Mouse (Mus musculus) left cerebral cortex, adult 9 months (tissue): ENCODE results near the gene Usp17lc.
"Not testable (repeated sequence)": the region's sequence is repeated elsewhere in the genome, so short reads cannot be mapped to it uniquely, and the experiment has no call there.

Experiments
- DNase-seq, 2 experiments: peaks; one replicate each; pipeline ENCODE4 v3.0.0; 2022; ENCODE audit warnings: low spot score in 2 of 2

Gene Usp17lc

DNA sequence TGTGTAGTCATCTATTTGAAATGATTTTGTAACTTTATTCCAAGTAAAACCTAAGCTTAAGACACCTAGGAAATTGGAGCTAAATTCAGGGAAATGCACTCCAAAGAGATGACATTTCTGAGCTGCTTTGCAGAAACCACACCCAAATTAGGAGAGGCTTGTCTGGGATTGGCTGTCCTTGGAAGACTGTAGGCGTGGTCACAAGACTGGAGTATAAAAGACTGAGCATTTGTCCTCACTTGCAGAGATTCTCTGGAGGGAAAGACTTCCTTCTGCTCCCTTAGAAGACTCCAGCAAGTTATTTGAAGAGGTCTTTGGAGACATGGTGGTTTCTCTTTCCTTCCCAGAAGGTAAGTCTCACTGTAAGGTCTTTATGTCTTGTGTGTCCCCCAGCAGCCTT lies at the start of gene Usp17lc:
TSS of gene Usp17lc (plus strand) at position 301 of the 400 bp plus-strand sequence.
- DNase-seq, result not testable (repeated sequence)

DNA sequence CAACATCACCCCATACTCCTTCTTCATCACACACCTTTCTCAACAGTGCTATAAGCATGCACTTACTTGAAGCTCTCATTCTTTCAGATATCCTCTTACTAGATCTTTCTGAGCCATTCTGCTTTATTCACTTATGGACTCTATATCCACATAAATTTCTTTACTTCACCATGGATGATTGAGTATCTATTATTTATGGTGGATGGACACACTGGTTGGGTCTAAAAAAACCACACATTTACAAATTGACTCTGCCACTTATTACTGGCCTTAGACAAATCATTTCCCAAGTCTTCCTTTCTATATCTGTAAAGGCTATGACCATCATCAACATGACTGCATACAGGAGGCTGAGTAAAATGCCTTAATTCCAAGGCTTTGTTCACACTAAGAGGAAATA lies 28.8 kb upstream of the Usp17lc start, which contains the start of gene Olfr603:
TSS of gene Olfr603 (minus strand) at position 101 of the 400 bp plus-strand sequence.
- no peak for DNase-seq

DNA sequence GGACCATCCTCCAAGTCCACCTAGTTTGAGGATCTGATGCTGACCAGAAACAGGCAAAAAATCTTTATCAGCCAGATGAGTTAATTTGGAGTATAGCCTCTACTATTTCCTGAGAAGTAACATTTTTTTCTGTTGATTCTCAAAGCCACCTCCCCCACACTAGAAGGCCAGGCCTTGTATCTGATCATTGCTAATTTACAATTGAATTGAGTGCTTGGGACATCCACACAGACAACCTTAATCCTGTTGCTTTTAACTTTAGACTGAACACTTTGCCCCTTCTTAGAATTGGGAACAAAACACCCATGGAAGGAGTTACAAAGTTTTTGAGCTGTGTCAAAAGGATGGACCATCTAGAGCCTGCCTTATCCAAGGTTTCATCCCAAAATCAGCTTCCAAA lies 17.1 kb upstream of the Usp17lc start:
- DNase-seq, result no peak

DNA sequence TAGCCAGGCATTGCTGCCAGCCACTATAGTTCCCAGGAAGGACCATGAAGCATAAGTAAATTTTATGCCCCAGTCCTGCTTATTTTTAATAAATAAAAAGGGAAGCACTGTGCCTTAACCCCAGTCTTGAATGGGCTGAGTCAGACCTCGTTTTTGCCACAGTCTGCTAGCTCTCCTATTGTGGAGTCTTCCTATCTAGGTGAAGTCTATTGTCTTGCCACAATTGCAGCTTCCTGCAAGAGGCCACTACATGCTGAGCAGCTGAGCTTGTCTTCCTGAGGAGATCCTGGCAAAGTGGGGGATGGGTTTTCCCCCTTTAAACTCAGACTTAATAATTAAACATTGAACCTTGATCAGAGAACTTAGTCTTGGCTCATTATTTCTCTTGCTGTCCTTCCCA lies 15.9 kb upstream of the Usp17lc start:
- DNase-seq, result no peak

DNA sequence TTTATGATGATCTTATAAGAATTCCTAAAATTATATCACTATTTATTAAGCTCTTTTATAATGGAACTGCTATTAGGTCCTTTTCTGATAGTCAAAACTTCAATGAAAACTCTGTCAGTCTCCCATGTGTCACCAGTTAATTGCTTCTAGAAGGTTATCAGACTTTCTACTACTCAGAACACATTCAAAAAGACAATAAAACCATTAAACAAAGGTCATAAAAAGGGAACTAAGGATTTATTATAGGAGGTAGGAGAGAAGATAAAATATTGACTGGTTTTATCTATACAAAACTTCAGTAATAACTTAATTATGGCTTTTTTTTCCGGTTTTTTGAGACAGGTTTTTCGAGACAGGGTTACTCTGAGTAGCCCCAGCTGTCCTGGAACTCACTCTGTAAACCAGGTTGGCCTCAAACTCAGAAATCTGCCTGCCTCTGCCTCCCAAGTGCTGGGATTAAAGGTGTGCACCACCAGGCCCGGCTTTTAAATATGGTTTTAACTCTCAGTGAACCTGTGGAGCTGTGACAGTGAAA lies 8.3 kb upstream of the Usp17lc start:
- DNase-seq, result not testable (repeated sequence)

DNA sequence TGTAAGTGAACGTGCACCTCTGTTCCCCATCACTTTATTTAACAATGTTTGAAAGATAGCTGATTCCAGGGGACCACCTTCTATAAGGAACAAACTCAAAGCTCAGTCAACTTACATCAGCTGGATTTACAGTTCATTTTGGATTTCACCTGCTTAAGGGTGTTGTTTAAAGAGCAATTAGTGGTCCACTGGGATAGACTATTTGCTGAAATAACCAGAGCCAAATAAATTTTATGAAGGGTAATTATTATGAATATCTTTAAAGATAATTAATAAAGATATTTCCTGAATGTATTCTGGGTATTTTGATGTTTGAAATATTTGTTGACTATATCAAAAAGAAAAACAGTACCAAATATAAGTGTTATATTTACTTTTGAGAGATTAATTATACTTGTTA lies 30.5 kb downstream of the Usp17lc start, which contains the start of gene Olfr605:
TSS of gene Olfr605 (minus strand) at position 101 of the 400 bp plus-strand sequence.
- DNase-seq, result no peak

DNA sequence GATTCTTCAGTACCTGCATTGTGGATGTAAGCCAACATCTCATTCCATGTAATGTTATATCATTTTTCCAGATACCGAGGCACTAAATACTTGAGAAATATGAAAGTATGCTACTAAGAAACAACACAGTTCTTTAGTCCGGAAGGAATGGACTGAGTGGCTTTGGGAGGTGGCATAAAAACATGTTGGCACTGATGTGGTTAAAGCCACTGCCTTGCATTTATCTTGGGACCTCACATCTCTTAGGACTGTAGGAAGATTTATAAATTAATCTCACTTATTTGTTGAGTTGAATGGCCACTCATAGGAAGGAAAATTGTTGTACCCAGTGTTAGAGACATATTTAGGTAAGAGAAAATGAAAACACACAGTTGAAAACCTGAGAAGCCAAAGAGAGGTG lies 33.9 kb downstream of the Usp17lc start, which contains the start of gene Olfr606:
TSS of gene Olfr606 (plus strand) at position 301 of the 400 bp plus-strand sequence.
- DNase-seq, result no peak

DNA sequence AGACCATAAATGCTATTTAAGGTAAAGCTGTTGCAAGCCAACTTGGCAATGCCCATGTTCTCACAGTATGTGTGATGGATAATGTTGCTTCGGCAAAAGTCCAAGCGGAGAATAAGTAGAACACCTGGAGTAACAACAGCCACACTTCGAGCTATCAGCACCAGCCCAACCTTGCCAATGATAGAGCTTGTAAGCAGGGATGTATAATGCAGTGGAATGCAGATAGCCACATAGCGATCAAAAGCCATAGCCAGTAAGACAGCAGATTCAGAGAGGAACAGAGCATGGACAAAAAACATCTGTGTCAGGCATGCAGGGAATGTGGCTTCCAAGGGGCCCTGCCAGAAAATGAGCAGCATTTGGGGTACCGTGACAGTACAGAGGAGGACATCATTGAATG lies 45.7 kb downstream of the Usp17lc start:
- no peak for DNase-seq
